Mouse (Mus musculus) stomach, embryonic 14.5 days (tissue): ENCODE measurements at regions not wholly inside any gene's neighbourhood (a gene's known extent, or its start where the extent isn't known, plus 50 kb on each side); places are given as distances from the start of the nearest gene placed in this dataset.

ENCODE experiments used
- ATAC-seq: fragments of 200-750 bp; cut with Nextera tagmentation; 2 replicates; pipeline ENCODE4 v1.8.0; 2017; ENCODE audit warnings: low read depth, moderate TSS enrichment; ENCODE audit not compliant: insufficient number of reproducible peaks, insufficient read depth, low FRiP score
- H3K27ac ChIP-seq: fragments of 300-500 bp; sonication (generic); 2 replicates; pipeline ENCODE4 v1.5.1; 2014; ENCODE audit warnings: mild to moderate bottlenecking, low read length, moderate library complexity, mixed read lengths
- H3K27me3 ChIP-seq: fragments of 300-500 bp; sonication (generic); 2 replicates; pipeline ENCODE4 v1.6.1; 2014; ENCODE audit warnings: low read length, control low read depth, mixed read lengths; ENCODE audit not compliant: control insufficient read depth, insufficient read depth
- H3K36me3 ChIP-seq: fragments of 300-500 bp; sonication (generic); 2 replicates; pipeline ENCODE4 v1.6.1; 2014; ENCODE audit warnings: mild to moderate bottlenecking, control low read depth, low read length, moderate library complexity, mixed read lengths; ENCODE audit not compliant: control insufficient read depth, insufficient read depth
- H3K4me1 ChIP-seq: fragments of 300-500 bp; sonication (generic); 2 replicates; pipeline ENCODE4 v1.6.1; 2014; ENCODE audit warnings: low read length, control low read depth, mixed read lengths; ENCODE audit not compliant: control insufficient read depth, insufficient read depth
- H3K4me2 ChIP-seq: fragments of 300-500 bp; sonication (generic); replicated peaks from 2 replicates; pipeline ENCODE4 v1.6.1; 2014; ENCODE audit warnings: low read depth, low read length, control low read depth
- H3K4me3 ChIP-seq: fragments of 300-500 bp; sonication (generic); 2 replicates; pipeline ENCODE4 v1.5.1; 2014; ENCODE audit warnings: low read depth, low read length, control low read depth
- H3K9ac ChIP-seq: fragments of 300-500 bp; sonication (generic); replicated peaks from 2 replicates; pipeline ENCODE4 v1.6.1; 2014; ENCODE audit warnings: low read depth, mild to moderate bottlenecking, control low read depth, low read length, moderate library complexity, mixed read lengths
- H3K9me3 ChIP-seq: fragments of 300-500 bp; sonication (generic); 2 replicates; pipeline ENCODE4 v1.6.1; 2016; ENCODE audit warnings: low read depth, low read length, control low read depth; ENCODE audit not compliant: control insufficient read depth
- WGBS: fragments of 180-500 bp; shearing (Covaris S2); extraction: QIAGEN DNeasy Blood & Tissue Kit; methylation state at CpG from one replicate; pipeline ENCODE4 v1.1.7; 2014; 5-methylcytosine and 5-hydroxymethylcytosine counted together

GRCm38 (mm10) chr2:167765072-167765800, 75.6 kb upstream of the Tmem189 start:
- no peak overlapping the region for H3K9ac ChIP-seq
- no peaks in the 10 kb centered on the region for H3K27me3 ChIP-seq
- H3K4me3 ChIP-seq, result no peak overlapping the region
- no peak overlapping the region for H3K4me2 ChIP-seq
- peaks cover 14% of the 10 kb centered on the region; the same call in 1 of the 2 replicates for H3K4me1 ChIP-seq
- H3K27ac ChIP-seq, result peak overlapping the region; percentile 11; the same call in 1 of the 2 replicates
- WGBS, result 31% methylated on average over 22 of the region's 22 CpGs
- H3K9me3 ChIP-seq, result no peaks in the 10 kb centered on the region
- no peaks in the 10 kb centered on the region for H3K36me3 ChIP-seq
- ATAC-seq, result peak; percentile 74; the same call in 1 of the 2 replicates

DNA sequence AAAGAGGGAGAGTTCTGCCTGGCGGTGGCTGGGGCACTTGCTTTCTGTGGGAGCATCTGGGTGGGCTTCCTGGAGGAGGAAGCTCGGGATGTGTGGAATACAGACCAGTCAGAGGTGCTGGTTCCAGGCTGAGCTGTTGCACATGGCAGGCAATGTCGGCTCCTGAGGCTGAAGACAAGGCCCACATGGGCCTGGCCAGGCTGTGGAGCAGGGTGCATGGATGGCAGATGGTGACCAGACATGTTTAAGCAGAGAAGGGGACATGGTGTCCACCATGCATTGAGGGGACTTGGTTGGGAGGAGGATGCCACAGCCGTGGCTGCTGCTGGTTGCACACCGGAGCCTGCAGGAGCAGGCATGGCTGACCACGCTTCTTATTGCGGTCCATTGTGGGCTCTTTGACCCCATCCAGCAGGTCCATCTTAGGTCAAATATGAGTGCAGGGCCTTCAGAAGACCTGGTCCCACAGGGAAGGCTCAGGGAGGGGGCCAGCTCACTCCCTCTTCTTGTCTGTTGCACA, 74.3 kb upstream of the Tmem189 start:
- no peak overlapping the region for H3K4me3 ChIP-seq
- H3K36me3 ChIP-seq, result no peaks in the 10 kb centered on the region
- no peak overlapping the region for H3K4me2 ChIP-seq
- H3K9me3 ChIP-seq, result no peaks in the 10 kb centered on the region
- no peak overlapping the region for H3K9ac ChIP-seq
- ATAC-seq, result no peak
- 95% methylated on average over 7 of the region's 7 CpGs for WGBS
- peaks cover 14% of the 10 kb centered on the region; the same call in 1 of the 2 replicates for H3K4me1 ChIP-seq
- H3K27ac ChIP-seq, result no peak overlapping the region
- H3K27me3 ChIP-seq, result no peaks in the 10 kb centered on the region

GRCm38 (mm10) chr2:167761404-167761936, 71.8 kb upstream of the Tmem189 start:
- H3K4me2 ChIP-seq, result no peak overlapping the region
- H3K9me3 ChIP-seq, result no peaks in the 10 kb centered on the region
- H3K27me3 ChIP-seq, result no peaks in the 10 kb centered on the region
- no peak for ATAC-seq
- H3K4me3 ChIP-seq, result no peak overlapping the region
- no peak overlapping the region for H3K27ac ChIP-seq
- H3K9ac ChIP-seq, result no peak overlapping the region
- H3K36me3 ChIP-seq, result no peaks in the 10 kb centered on the region
- H3K4me1 ChIP-seq, result peaks cover 16% of the 10 kb centered on the region; the same call in 1 of the 2 replicates
- WGBS, result 75% methylated on average over 17 of the region's 17 CpGs

DNA sequence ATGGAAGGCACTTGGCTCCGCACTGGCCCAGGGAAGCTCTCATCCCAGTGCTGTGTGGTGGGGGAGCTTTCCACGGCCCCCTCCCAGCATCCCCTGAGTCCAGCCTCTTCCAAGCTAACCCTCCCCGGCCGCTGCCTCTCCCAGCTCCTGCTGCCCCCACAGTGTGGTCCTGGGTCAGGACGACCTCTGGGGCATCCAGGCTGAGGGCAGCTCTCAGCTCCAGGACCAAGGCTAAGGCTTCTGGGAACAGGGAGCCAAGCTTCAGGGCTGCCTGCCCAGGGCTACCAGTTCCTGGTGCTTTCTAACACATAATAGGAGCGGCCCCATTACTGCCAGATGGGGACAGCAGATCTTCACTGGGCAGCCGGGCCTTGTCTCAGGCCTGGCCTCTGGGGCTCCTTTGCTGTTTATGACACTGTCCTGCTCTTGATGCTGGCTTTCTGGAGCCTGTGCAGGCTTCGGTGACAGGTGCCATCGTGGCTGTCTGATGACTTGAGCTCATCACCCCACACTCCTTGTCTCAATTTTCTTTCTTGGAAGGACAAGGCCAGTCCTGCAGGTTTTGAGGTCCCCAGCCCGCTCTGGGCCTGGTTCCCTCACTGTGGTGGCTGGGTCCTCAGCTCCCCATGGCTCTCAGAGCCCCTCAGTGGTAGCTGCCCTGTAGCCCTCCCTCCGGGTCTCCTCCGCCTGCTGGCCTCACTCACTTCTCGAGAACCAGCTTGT, 71.2 kb upstream of the Tmem189 start:
- peaks cover 16% of the 10 kb centered on the region; the same call in 1 of the 2 replicates for H3K4me1 ChIP-seq

GRCm38 (mm10) chr2:167759603-167760390, 70.2 kb upstream of the Tmem189 start:
- Histone ChIP-seq H3K27ac (no peak overlapping the region), H3K9ac (no peak overlapping the region), H3K36me3 (no peaks in the 10 kb centered on the region), H3K9me3 (no peaks in the 10 kb centered on the region), H3K4me3 (no peak overlapping the region), H3K4me1 (peaks cover 8% of the 10 kb centered on the region; the same call in 1 of the 2 replicates), H3K4me2 (no peak overlapping the region), H3K27me3 (no peaks in the 10 kb centered on the region)
- peak; percentile 31; the same call in 1 of the 2 replicates for ATAC-seq
- 83% methylated on average over 9 of the region's 9 CpGs for WGBS

More for the DNA sequence above, 71.2 kb upstream of the Tmem189 start:
- no peak overlapping the region for H3K27ac ChIP-seq
- no peak overlapping the region for H3K4me2 ChIP-seq
- no peak for ATAC-seq
- no peaks in the 10 kb centered on the region for H3K9me3 ChIP-seq
- WGBS, result 77% methylated on average over 13 of the region's 13 CpGs
- H3K36me3 ChIP-seq, result no peaks in the 10 kb centered on the region
- H3K4me3 ChIP-seq, result no peak overlapping the region
- H3K27me3 ChIP-seq, result no peaks in the 10 kb centered on the region
- H3K9ac ChIP-seq, result no peak overlapping the region

DNA sequence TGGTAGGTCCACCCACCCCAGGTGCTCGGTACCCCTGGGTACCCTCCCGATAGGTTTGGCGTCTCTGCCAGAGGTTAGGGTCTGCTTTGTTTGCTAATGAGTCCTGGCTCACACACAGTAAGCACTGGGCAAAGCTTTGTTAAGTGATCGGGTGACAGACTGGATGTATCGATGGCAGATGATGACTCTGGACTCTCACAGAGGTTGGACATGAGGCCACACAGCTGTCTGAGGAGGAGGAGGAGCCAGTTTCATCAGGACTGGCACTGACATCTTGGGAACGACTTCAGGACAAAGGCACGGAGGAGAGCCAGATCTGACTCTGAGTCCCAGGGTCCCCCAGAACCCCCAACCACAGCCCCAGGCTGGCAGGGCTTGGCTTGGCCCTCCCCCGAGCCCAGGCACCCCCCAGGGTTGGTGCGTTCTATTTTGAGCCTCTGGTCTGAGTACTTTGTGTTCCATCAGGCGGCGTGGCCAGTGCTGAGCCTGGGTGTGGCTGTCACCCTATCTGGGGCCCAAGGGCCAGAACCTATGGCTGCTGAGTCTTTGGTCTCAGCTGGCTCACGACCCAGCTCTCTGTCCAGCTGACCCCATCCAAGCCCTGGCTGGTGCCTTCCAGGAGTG, 67.6 kb upstream of the Tmem189 start:
- no peaks in the 10 kb centered on the region for H3K9me3 ChIP-seq
- H3K4me3 ChIP-seq, result no peak overlapping the region
- no peak for ATAC-seq
- H3K4me2 ChIP-seq, result no peak overlapping the region
- 49% methylated on average over 12 of the region's 12 CpGs for WGBS
- H3K27me3 ChIP-seq, result no peaks in the 10 kb centered on the region
- peaks cover 5% of the 10 kb centered on the region; the same call in 1 of the 2 replicates for H3K4me1 ChIP-seq
- no peaks in the 10 kb centered on the region for H3K36me3 ChIP-seq
- H3K27ac ChIP-seq, result no peak overlapping the region
- no peak overlapping the region for H3K9ac ChIP-seq

- H3K9me3 ChIP-seq, result no peaks in the 10 kb centered on the region
- H3K9ac ChIP-seq, result no peak overlapping the region
- H3K4me1 ChIP-seq, result peaks cover 5% of the 10 kb centered on the region; the same call in 1 of the 2 replicates
- H3K27me3 ChIP-seq, result no peaks in the 10 kb centered on the region
- H3K27ac ChIP-seq, result no peak overlapping the region
- no peak overlapping the region for H3K4me2 ChIP-seq
- H3K36me3 ChIP-seq, result no peaks in the 10 kb centered on the region
- WGBS, result 76% methylated on average over 12 of the region's 12 CpGs
- no peak for ATAC-seq
- H3K4me3 ChIP-seq, result no peak overlapping the region
Observed at GRCm38 (mm10) chr2:167756721-167757120, 67.1 kb upstream of the Tmem189 start.
